Mouse (Mus musculus): ENCODE measurements around the gene Olfr694. TPM values are rescaled to one million over a fixed set of nuclear protein-coding genes. Genes with fewer than 3 reads are reported as not detected.
"Not testable (repeated sequence)": the region's sequence is repeated elsewhere in the genome, so short reads cannot be mapped to it uniquely, and the experiment has no call there.

Gene Olfr694
- polyA plus RNA-seq (2016; fragmentation: Nextera tagmentation; extraction: Ambion mirVana), result not detected in 2 replicates

DNA sequence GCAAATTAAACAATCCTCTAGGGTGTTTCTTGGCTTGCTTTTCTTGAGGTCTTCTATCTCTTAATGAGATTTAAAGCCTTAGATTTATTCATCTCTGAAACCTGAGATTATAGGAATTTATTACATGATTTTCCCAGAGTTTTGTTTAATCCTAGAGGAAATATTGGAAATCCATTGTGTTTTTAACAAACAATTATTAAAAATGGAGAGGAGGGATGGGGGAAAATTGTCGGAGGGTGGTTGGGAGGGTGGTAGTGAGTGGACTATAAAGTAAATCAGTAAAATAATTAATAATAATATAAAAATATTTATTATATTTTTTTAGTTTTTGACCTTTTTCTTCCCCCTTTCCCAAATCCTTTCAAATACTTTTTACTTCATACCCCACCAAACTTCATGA lies at the start of gene Olfr694:
Olfr694 (minus strand) TSS at position 101 of the 400 bp plus-strand sequence.
- Histone ChIP-seq H3K4me1 (no peaks in the 10 kb centered on the region), H3K4me3 (no peak within 1 kb of the TSS), H3K27me3 (replicated peaks; ENCODE audit: low read depth, poor library complexity, severe bottlenecking) (no peaks in the 10 kb centered on the region), H3K27ac (replicated peaks) (no peak within 1 kb of the TSS), H3K36me3 (replicated peaks) (no peaks in the 10 kb centered on the region), H3K9me3 (peaks cover 2% of the 10 kb centered on the region; the same call in 1 of the 2 replicates)
- DNase-seq (ENCODE audit: low spot score), result no peak
- 98% methylated on average over 1 of the region's 1 CpGs for WGBS

DNA sequence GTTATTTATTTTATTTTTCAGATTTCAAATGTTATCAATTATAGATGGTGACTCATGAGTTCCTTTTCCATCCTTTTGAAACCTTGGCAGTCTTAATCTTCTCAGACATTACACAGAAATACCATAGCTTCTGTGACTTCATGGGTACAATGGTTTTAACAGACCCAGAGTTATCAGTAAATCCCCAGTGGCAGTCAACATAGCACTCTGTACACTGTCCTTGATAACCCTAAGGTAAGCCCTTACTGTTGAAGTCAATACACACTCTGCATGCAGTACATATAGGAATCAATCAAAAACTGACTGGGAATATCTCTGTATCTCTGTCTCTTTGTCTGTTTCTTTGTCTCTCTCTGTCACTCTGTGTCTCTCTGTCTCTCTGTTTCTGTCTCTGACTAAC lies 45.4 kb upstream of the Olfr694 start:
- Histone ChIP-seq H3K36me3 (replicated peaks) (no peaks in the 10 kb centered on the region), H3K27ac (replicated peaks) (no peak overlapping the region), H3K4me1 (no peaks in the 10 kb centered on the region), H3K4me3 (no peak overlapping the region), H3K27me3 (replicated peaks; ENCODE audit: low read depth, poor library complexity, severe bottlenecking) (no peaks in the 10 kb centered on the region), H3K9me3 (no peaks in the 10 kb centered on the region)
- DNase-seq (ENCODE audit: low spot score), result no peak

DNA sequence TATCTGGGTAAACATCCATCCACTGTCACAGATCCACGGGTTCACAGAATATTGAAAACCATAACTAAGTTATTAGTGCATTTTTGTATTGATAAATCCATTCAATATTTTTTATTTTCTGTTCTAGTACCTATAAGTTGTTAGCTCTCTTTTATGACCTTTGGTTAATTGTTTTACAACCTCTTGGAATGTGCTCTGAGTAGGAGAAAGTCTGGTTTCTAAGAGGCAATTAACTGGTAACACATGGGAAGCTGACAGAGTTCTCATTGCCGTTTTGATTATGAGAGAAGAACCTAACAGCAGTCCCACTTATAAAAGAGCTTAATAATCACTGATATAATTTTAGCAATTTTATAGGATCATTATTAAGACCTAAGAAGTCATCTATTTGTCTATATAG lies 42.1 kb upstream of the Olfr694 start:
- H3K36me3 ChIP-seq (replicated peaks), result no peaks in the 10 kb centered on the region
- H3K27me3 ChIP-seq (replicated peaks; ENCODE audit: low read depth, poor library complexity, severe bottlenecking), result no peaks in the 10 kb centered on the region
- DNase-seq (ENCODE audit: low spot score), result no peak
- H3K4me1 ChIP-seq, result no peaks in the 10 kb centered on the region
- no peak overlapping the region for H3K27ac ChIP-seq (replicated peaks)
- 80% methylated on average over 2 of the region's 2 CpGs for WGBS
- no peak overlapping the region for H3K4me3 ChIP-seq
- no peaks in the 10 kb centered on the region for H3K9me3 ChIP-seq

DNA sequence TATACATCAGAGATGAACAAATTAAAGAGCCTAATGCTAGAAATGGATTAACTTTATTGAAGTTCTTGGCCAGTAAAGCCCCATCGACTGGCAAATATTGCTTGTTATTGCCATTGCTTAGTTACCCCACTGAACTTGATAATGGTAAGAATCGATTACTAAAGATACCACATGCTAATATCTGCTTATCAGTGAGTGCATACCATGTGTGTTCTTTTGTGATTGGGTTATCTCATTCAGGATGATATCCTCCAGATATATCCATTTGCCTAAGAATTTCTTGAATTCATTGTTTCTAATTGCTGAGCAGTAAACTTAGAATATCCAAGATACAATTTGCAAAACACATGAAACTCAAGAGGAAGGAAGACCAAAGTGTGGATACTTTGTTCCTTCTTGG lies 34.0 kb upstream of the Olfr694 start:
- H3K4me3 ChIP-seq, result not testable (repeated sequence)

DNA sequence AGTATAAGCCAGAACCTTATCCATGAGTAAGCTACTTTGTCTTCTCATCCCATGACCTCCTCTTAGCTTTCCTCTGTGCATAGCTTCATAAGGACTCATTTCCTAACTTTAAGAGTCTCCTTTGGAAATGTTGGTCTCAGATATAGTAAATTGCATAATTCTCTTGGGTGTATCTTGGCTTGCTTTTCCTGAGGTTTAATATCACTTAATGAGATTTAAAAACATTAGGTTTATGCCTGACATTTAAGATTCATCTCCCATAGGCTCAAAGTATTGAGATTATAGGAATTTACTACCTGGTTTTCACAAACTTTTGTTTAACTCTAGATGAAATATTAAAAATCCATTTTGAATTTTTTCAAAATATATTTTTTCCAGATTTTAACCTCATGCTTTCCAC lies 24.7 kb upstream of the Olfr694 start, which contains the start of gene Olfr695:
Olfr695 (minus strand) TSS at position 101 of the 400 bp plus-strand sequence.
- H3K4me1 ChIP-seq, result no peaks in the 10 kb centered on the region
- H3K36me3 ChIP-seq (replicated peaks), result no peaks in the 10 kb centered on the region
- H3K27ac ChIP-seq (replicated peaks), result no peak within 1 kb of the TSS
- no peaks in the 10 kb centered on the region for H3K9me3 ChIP-seq
- H3K27me3 ChIP-seq (replicated peaks; ENCODE audit: low read depth, poor library complexity, severe bottlenecking), result no peaks in the 10 kb centered on the region
- H3K4me3 ChIP-seq, result no peak within 1 kb of the TSS
- DNase-seq (ENCODE audit: low spot score), result no peak

More for the DNA sequence above, 34.0 kb upstream of the Olfr694 start:
- DNase-seq (ENCODE audit: low spot score); H3K36me3 ChIP-seq (replicated peaks); H3K4me1 ChIP-seq; H3K9me3 ChIP-seq; H3K27me3 ChIP-seq (replicated peaks; ENCODE audit: low read depth, poor library complexity, severe bottlenecking); H3K27ac ChIP-seq (replicated peaks): not testable (repeated sequence)
- 87% methylated on average over 2 of the region's 2 CpGs for WGBS

DNA sequence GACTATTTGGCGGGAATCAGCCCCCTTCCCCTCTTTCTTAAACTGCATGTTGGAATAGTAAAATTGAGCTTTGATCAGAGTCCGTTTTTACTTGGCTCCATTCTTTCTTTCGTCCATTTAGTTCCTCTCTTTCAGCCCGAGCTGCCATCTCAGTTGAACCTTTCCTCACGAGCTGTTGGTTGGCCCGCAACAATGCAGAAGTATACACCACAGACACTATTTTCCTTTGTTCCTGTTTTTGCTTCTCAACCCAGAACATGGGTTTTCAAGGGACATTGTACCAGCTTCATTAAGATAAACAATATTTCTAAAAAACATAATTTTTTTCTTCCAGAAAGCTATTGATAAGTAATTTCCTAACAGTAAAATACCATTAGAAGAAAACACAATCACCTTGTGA lies 19.8 kb upstream of the Olfr694 start:
- no peaks in the 10 kb centered on the region for H3K36me3 ChIP-seq (replicated peaks)
- H3K4me1 ChIP-seq, result no peaks in the 10 kb centered on the region
- DNase-seq (ENCODE audit: low spot score), result no peak
- H3K27me3 ChIP-seq (replicated peaks; ENCODE audit: low read depth, poor library complexity, severe bottlenecking), result no peaks in the 10 kb centered on the region
- H3K4me3 ChIP-seq, result no peak overlapping the region
- H3K27ac ChIP-seq (replicated peaks), result no peak overlapping the region
- 88% methylated on average over 6 of the region's 6 CpGs for WGBS
- H3K9me3 ChIP-seq, result no peaks in the 10 kb centered on the region

DNA sequence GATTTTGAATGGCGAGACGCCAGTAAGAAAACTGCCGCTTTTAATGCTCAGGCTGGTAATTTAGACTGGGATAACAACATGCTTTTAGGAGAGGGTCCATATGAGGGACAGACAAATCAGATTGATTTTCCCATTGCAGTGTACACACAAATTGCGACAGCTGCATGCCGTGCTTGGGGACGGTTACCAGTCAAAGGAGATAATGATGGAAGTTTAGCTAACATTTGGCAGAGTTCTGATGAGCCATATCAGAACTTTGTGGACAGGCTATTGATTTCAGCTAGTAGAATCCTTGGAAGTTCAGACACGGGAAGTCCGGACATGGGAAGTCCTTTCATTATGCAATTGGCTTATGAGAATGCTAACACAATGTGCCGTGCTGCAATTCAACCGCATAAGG lies 16.1 kb upstream of the Olfr694 start:
- H3K27ac ChIP-seq (replicated peaks); H3K27me3 ChIP-seq (replicated peaks; ENCODE audit: low read depth, poor library complexity, severe bottlenecking); DNase-seq (ENCODE audit: low spot score); H3K4me1 ChIP-seq; H3K4me3 ChIP-seq; H3K36me3 ChIP-seq (replicated peaks); H3K9me3 ChIP-seq: not testable (repeated sequence)
- WGBS, result 93% methylated on average over 10 of the region's 10 CpGs

DNA sequence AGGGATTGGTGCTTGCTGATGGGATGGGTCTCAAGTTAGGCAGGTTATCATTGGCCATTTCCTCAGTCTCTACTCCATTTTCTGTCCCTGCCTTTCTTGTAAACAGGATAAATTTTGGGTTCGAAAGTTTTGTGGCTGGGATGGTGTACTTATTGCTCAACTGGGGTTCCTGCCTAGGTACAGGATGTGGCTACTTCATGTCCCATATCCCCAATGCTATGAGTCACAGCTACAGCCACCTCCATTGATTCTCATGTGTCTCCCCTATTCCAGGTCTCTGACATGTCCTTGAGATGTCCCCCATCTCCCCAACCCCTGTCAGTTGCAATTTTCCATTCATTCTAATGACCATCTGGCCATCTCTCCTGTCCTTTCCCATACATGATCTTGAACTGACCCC lies 5.3 kb upstream of the Olfr694 start:
- Histone ChIP-seq H3K27me3 (replicated peaks; ENCODE audit: low read depth, poor library complexity, severe bottlenecking) (no peaks in the 10 kb centered on the region), H3K4me3 (no peak overlapping the region), H3K9me3 (peaks cover 12% of the 10 kb centered on the region; the same call in 1 of the 2 replicates), H3K36me3 (replicated peaks) (no peaks in the 10 kb centered on the region), H3K27ac (replicated peaks) (no peak overlapping the region), H3K4me1 (no peaks in the 10 kb centered on the region)
- DNase-seq (ENCODE audit: low spot score), result no peak
- WGBS, result 89% methylated on average over 1 of the region's 1 CpGs

DNA sequence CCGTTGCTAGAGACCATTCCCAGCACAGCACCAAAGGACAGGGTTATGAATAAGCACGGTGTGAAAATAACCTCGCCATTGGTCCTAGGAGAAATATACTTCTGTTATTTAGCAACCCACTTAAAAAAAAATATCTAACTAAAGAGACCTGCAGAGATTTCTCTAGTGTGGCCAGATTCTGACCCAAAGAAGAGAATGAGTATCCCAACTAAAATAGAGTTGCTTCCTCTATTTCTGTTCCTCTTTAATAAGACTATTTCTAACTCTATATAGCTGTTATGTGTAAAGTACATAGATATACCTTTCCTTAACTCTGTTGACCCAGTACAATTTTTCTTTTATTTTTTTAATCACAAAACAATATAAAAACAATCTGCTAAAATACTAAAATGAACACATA lies 1.4 kb upstream of the Olfr694 start:
- no peak overlapping the region for H3K4me3 ChIP-seq
- peaks cover 2% of the 10 kb centered on the region; the same call in 1 of the 2 replicates for H3K9me3 ChIP-seq
- H3K27me3 ChIP-seq (replicated peaks; ENCODE audit: low read depth, poor library complexity, severe bottlenecking), result no peaks in the 10 kb centered on the region
- no peaks in the 10 kb centered on the region for H3K4me1 ChIP-seq
- 84% methylated on average over 3 of the region's 3 CpGs for WGBS
- H3K27ac ChIP-seq (replicated peaks), result no peak overlapping the region
- H3K36me3 ChIP-seq (replicated peaks), result no peaks in the 10 kb centered on the region
- DNase-seq (ENCODE audit: low spot score), result no peak

DNA sequence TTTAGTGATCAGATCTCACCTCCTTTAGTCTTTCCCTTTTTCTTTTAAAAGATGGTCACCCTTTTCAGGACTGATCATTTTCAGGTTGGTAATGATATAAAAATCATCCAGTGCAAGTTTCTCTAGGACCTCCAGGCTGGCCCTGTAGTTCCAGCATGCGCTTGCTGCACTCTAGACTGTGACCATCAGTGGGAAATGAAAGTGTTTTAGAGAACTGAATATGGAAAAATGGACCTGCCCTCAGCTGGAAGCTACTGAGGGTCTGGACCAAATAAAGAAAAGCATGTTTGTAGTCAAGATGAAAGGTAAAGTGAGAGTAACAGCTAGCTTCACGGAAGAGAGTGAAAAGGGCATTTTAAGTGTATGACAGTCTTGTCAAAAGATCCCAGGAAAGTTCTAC lies 6.2 kb downstream of the Olfr694 start:
- Histone ChIP-seq H3K9me3 (0 out of 2 replicates have a peak, but pooled peaks cover 2% of the 10 kb centered on the region), H3K27me3 (replicated peaks; ENCODE audit: low read depth, poor library complexity, severe bottlenecking) (no peaks in the 10 kb centered on the region), H3K27ac (replicated peaks) (no peak overlapping the region), H3K4me3 (no peak overlapping the region), H3K36me3 (replicated peaks) (no peaks in the 10 kb centered on the region), H3K4me1 (no peaks in the 10 kb centered on the region)
- 88% methylated on average over 2 of the region's 2 CpGs for WGBS
- DNase-seq (ENCODE audit: low spot score), result no peak

DNA sequence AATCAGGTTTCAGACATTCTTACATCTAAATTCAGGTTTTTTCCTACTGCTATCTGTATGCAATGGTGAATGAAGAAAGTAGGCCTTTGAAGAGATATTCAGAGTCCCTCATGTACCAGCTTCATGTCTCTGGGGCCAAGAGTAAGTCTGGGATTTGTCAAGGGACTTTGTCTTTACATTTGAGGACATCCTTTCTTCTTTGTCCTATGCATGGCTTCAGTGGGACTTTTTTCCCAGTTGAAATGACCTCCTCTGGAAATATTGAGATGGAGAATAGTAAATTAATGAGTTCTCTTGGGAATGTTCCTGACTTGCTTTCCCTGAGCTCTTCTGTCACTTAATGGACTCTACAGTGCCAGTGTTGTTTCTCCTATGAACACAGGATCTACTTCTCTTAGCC lies 11.1 kb downstream of the Olfr694 start, which contains the start of gene Olfr693:
Olfr693 (minus strand) TSS at position 101 of the 400 bp plus-strand sequence.
- no peak within 1 kb of the TSS for H3K27ac ChIP-seq (replicated peaks)
- H3K4me3 ChIP-seq, result no peak within 1 kb of the TSS
- no peaks in the 10 kb centered on the region for H3K36me3 ChIP-seq (replicated peaks)
- no peak for DNase-seq (ENCODE audit: low spot score)
- H3K9me3 ChIP-seq, result no peaks in the 10 kb centered on the region
- no peaks in the 10 kb centered on the region for H3K27me3 ChIP-seq (replicated peaks; ENCODE audit: low read depth, poor library complexity, severe bottlenecking)
- H3K4me1 ChIP-seq, result no peaks in the 10 kb centered on the region

DNA sequence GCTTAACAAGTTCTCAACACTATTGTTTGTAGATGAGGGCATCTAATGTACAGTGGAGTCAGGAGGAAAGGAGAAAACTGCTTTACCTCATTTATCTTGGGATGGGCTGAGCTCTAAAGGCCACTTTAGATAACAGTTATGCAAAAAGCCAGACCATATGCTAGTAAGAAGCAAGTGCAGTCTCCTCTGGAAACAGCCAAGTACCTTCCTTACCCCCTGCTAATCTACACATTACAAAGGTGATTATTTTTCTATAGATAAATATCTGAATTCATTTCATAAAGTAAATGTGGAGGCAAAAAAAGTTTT lies 39.3 kb downstream of the Olfr694 start:
- DNase-seq (ENCODE audit: low spot score), result no peak
- no peaks in the 10 kb centered on the region for H3K9me3 ChIP-seq
- no peak overlapping the region for H3K4me3 ChIP-seq
- no peaks in the 10 kb centered on the region for H3K27me3 ChIP-seq (replicated peaks; ENCODE audit: low read depth, poor library complexity, severe bottlenecking)
- H3K36me3 ChIP-seq (replicated peaks), result no peaks in the 10 kb centered on the region
- H3K4me1 ChIP-seq, result no peaks in the 10 kb centered on the region
- H3K27ac ChIP-seq (replicated peaks), result no peak overlapping the region

DNA sequence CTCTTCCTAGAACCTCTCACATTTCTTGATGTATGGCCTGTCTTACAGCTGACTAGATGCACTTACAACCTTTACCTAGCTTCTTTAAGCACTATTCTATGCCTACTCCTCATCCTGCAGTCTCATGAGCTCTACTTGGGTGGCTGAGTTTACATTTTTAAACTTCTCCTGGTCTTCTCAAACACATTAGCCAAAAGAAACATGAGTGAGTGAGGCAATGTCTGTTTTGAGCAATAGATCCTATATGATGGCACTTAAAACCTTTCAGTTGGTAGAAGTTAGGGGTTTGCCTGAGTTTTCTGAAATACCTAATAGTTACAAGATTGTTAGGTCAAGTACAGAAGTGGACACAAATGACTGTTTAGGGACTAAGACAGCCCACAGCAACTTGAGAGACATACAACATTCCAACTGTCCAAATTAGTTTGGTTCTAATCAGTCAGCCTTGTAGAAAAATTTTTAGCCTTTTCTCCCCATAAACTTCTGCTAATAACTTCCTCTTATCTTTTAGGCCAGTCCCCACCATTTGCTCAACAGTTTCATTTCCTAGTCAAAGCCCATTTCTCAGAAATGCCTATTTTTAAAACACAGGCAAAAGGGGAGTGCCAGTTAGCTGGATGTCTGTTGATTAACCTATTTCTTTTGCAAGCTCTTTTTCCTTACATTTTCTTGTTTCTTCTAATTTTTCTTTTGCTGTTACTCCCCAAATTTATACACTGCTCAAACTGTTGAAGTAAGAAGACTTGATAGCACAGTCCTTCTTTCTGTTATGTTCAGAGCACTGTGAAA lies 39.9 kb downstream of the Olfr694 start:
- Histone ChIP-seq H3K27ac (replicated peaks) (no peak overlapping the region), H3K27me3 (replicated peaks; ENCODE audit: low read depth, poor library complexity, severe bottlenecking) (no peaks in the 10 kb centered on the region), H3K4me1 (no peaks in the 10 kb centered on the region), H3K4me3 (no peak overlapping the region), H3K9me3 (no peaks in the 10 kb centered on the region), H3K36me3 (replicated peaks) (no peaks in the 10 kb centered on the region)
- no peak for DNase-seq (ENCODE audit: low spot score)

All from embryonic facial prominence, embryonic 10.5 days (tissue).